Mouse (Mus musculus): ENCODE results near the gene Gm37240.

Gene Gm37240

DNA sequence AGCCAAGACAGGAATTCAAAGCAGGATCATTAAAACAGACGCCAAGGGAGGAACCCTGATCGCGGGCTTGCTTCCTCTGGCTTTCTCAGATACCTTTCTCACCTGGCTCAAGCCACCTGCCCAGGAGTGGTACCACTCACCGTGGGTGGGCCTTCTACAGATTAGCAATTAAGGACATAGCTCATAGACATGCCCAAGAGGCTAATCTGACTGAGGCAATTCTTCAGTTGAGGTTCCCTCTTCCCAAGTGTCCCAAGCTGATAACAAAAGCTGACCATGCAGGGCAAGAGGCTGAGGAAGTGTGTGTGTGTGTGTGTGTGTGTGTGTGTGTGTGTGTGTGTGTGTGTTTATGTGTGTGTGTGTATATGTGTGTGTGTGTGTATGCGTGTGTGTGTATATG is 31.4 kb downstream of the Gm37240 start:
- Histone ChIP-seq H3K36me3 (ENCODE audit: control insufficient read depth, insufficient read depth, low read length, poor library complexity, severe bottlenecking) (no peaks in the 10 kb centered on the region), H3K27me3 (ENCODE audit: control insufficient read depth, insufficient read depth, low read length, poor library complexity, severe bottlenecking) (no peaks in the 10 kb centered on the region)
- DNase-seq (ENCODE audit: low read depth, low spot score), result no peak

DNA sequence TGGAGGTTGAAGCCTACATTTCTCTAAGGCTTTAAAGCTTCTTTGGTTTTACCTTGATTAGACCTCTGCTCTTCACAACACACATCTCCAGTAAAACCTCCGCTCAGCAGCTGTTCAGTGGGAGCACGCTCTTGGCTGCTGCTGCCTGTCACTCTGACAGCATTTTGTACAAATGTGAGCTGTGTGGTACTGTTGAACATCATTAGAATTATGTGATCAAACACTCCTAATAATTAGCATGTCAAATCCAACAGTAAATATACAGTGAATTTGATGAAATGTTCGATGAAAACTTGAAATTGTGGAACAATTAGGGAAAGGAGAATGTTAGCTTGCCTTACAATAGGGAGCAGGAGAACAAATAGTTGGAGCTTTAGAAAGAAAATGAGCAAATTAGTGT is 32.3 kb downstream of the Gm37240 start:
- Histone ChIP-seq H3K27me3 (ENCODE audit: control insufficient read depth, insufficient read depth, low read length, poor library complexity, severe bottlenecking) (no peaks in the 10 kb centered on the region), H3K36me3 (ENCODE audit: control insufficient read depth, insufficient read depth, low read length, poor library complexity, severe bottlenecking) (no peaks in the 10 kb centered on the region)
- DNase-seq (ENCODE audit: low read depth, low spot score), result no peak

DNA sequence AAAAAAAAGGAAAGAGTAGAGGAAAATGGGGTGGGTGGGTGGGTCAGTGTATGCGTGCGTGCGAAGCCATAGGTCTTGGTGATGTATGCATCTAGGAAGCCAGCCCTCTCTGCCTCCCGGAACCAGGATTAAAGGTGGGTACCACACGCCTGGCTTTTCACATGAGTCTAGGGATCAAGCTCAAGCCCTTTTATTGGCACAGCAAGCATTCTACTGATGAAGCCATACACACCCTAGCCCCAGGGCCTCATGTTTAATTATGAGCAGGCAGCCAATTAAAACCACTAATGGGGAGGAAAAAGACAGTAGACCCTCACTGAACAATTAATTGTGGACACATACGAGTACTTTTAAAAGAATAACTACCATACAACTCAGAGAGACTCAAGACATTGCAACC is 33.2 kb downstream of the Gm37240 start:
- no peak for DNase-seq (ENCODE audit: low read depth, low spot score)
- H3K27me3 ChIP-seq (ENCODE audit: control insufficient read depth, insufficient read depth, low read length, poor library complexity, severe bottlenecking), result no peaks in the 10 kb centered on the region
- no peaks in the 10 kb centered on the region for H3K36me3 ChIP-seq (ENCODE audit: control insufficient read depth, insufficient read depth, low read length, poor library complexity, severe bottlenecking)

DNA sequence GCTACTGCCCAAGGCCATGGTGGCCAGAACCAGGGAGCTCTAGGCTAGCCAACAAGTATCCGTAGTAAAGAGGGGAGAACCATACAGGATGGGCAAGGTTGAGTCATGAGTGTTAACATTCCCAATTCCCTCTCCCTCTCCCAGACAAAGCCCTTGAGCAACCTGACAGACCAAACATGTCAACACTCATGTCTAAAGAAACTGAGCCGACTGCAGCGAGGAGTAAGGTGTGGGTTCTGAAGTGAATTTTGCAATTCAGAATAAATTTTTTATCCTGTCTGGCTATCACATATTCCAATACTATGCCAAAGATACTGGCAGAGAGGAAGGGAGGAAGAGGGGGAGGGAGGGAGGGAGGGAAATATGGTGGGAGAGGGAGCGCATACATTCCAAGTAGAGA is 33.6 kb downstream of the Gm37240 start:
- no peaks in the 10 kb centered on the region for H3K36me3 ChIP-seq (ENCODE audit: control insufficient read depth, insufficient read depth, low read length, poor library complexity, severe bottlenecking)
- H3K27me3 ChIP-seq (ENCODE audit: control insufficient read depth, insufficient read depth, low read length, poor library complexity, severe bottlenecking), result no peaks in the 10 kb centered on the region
- DNase-seq (ENCODE audit: low read depth, low spot score), result no peak

DNA sequence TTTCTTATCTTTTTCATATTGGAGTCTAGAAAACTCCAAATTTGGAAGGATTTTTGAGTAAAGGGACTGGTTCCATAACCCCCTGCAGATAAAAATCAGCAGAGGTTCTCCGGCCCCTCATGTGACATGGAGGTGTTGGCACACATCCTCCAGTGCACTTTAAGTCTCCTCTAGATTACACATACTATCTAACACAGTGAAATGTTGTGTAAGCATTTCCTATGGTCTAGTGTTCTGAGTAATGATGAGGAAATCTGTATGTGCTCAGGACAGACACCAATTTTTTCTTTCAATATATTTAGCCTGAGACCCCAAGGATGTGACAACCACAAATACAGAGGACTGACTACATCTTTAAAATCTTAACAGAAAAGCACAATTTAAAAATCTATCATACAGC is 37.2 kb downstream of the Gm37240 start:
- Histone ChIP-seq H3K27me3 (ENCODE audit: control insufficient read depth, insufficient read depth, low read length, poor library complexity, severe bottlenecking) (no peaks in the 10 kb centered on the region), H3K36me3 (ENCODE audit: control insufficient read depth, insufficient read depth, low read length, poor library complexity, severe bottlenecking) (no peaks in the 10 kb centered on the region)
- DNase-seq (ENCODE audit: low read depth, low spot score), result no peak

DNA sequence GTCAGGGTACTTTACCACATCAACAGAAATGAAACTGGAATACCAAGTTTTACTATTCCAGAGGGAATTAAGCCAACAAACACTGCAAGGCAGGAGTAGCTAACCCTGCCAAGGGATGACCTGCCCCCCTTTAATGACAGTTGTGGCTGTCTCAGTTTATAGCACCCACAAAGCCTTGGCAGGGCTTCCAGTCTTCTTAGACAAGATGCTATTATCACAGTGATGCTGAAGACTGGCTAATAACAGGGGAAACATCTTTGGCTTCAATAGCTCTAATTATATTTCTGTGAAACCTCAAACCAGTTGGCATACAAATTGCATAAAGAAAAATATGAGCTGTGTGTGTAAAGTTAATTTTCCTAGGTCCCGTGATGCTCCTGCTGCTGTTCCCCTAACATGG is 41.0 kb downstream of the Gm37240 start:
- H3K36me3 ChIP-seq (ENCODE audit: control insufficient read depth, insufficient read depth, low read length, poor library complexity, severe bottlenecking), result no peaks in the 10 kb centered on the region
- no peaks in the 10 kb centered on the region for H3K27me3 ChIP-seq (ENCODE audit: control insufficient read depth, insufficient read depth, low read length, poor library complexity, severe bottlenecking)
- no peak for DNase-seq (ENCODE audit: low read depth, low spot score)

DNA sequence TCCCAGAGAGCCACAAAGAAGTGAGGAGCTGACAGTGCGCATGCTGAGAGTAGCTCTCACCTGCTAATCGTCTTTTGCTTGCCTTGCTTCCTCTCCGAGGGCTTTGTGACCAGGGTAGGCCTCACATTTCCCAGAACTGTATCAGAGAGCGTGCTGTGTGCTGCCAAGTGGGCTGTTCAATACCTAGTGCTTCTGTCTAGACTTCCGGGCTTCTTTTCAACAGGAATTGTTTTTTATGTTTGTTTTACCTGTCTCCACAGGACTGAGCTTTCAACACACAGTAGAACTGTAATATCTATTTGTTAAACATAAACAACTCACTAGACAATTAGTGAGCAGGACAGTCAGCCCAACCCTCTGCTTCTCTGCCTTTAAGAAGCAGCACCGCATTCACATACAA is 42.0 kb downstream of the Gm37240 start:
- H3K27me3 ChIP-seq (ENCODE audit: control insufficient read depth, insufficient read depth, low read length, poor library complexity, severe bottlenecking), result no peaks in the 10 kb centered on the region

DNA sequence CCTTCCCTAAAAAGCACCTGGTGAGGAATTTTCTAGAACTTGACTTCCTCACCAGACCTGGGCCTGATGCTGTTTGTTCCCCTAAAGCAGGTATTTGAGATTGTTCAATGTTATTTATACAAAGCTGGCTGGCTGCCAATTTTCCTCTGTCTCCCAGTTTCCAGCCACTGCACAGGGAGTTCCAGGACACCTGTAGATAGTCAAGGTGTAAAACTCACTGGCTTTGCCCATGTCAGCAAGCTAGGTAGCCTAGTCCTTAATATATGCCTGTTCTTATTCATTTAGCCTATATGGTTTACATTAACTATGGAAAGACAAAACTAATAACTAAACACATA is 44.5 kb downstream of the Gm37240 start:
- Histone ChIP-seq H3K36me3 (ENCODE audit: control insufficient read depth, insufficient read depth, low read length, poor library complexity, severe bottlenecking) (no peaks in the 10 kb centered on the region), H3K27me3 (ENCODE audit: control insufficient read depth, insufficient read depth, low read length, poor library complexity, severe bottlenecking) (no peaks in the 10 kb centered on the region)
- DNase-seq (ENCODE audit: low read depth, low spot score), result no peak

More for the DNA sequence above, 42.0 kb downstream of the Gm37240 start:
- H3K36me3 ChIP-seq (ENCODE audit: control insufficient read depth, insufficient read depth, low read length, poor library complexity, severe bottlenecking), result no peaks in the 10 kb centered on the region
- no peak for DNase-seq (ENCODE audit: low read depth, low spot score)

DNA sequence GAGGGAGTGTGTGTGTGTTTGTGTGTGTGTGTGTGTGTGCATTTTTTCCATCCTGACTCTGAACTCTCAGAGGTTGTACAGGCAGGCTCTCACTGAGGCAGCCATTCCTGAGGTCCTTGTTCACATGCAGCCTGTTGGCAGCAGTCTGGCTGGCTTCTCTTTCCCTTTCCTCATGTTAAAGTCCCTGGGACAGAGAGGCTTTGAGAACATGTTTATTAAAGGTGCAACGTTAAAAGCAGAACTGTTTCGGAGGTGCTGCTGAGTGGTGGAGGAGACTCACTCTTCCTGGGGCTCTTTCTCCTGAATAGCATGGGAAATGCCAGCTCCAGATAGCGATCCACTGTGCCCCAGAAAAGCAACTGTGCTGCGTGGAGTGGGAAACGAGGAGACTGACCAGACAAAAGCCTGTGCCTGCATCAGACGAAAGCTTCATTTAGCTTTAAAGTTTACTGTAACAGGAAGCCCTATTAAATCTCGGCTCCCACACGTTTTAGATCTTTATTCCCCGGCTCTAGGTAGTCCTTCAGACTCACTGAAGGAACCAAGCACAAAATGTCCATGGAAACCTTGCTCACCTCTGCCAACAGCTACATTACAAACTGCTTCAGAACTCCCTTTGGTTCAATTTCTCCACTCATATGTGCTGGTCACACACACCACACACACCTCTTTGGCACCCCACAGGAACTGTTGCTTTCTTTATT is 45.0 kb downstream of the Gm37240 start:
- no peak for DNase-seq (ENCODE audit: low read depth, low spot score)
- H3K27me3 ChIP-seq (ENCODE audit: control insufficient read depth, insufficient read depth, low read length, poor library complexity, severe bottlenecking), result no peaks in the 10 kb centered on the region
- H3K36me3 ChIP-seq (ENCODE audit: control insufficient read depth, insufficient read depth, low read length, poor library complexity, severe bottlenecking), result no peaks in the 10 kb centered on the region

DNA sequence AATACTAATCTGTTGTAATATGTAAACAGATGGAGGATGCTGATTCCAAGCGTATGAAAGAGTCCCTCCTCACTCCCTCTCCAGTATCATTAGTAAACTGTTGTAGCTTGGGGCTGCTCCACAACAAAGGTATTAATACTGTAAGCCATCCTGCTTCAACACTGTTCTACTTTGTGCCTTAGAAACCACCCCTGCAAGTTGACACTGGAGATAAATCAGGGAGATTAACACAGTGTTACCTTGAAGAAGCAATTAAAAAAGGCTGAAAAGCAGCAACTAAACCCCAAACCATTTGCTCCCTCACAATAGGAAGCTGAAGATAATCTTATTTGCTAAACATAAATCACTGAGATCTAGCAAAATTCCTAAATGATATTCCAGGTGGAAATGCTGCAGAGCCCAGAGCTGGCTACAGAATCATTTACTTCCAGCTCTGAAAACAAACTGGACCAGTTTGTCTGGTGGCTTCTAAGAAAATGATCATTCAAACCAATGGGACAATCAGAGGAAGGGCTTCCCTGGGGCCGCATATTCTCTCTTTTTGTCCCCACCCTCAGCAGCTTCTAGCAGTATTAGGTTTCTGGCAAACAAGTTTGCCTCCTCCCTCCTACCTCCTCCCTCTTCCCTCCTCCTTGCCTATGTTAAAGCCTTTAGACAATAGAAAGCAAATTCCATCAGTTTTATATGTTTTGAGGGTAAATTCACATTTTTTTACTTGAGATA is 45.7 kb downstream of the Gm37240 start:
- no peaks in the 10 kb centered on the region for H3K27me3 ChIP-seq (ENCODE audit: control insufficient read depth, insufficient read depth, low read length, poor library complexity, severe bottlenecking)
- H3K36me3 ChIP-seq (ENCODE audit: control insufficient read depth, insufficient read depth, low read length, poor library complexity, severe bottlenecking), result no peaks in the 10 kb centered on the region
- no peak for DNase-seq (ENCODE audit: low read depth, low spot score)

DNA sequence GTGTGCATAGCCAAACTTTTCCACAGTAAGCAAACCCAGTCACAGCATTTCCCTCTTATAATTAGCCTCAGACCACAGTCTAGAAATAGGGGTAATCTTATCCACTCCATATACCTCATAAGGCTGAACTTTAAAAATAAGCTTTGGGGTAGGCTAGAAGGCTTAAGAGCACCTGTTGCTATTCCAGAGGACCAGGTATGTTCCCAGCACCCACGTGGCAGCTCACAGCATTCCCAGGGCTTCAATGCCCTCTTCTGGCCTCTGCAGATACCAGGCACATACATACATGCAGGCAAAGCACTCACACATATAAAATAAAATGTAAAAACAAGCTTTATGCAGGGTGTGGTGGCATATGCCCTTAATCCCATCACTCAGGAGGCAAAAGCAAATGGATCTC is 53.7 kb downstream of the Gm37240 start:
- no peaks in the 10 kb centered on the region for H3K27me3 ChIP-seq (ENCODE audit: control insufficient read depth, insufficient read depth, low read length, poor library complexity, severe bottlenecking)
- H3K36me3 ChIP-seq (ENCODE audit: control insufficient read depth, insufficient read depth, low read length, poor library complexity, severe bottlenecking), result no peaks in the 10 kb centered on the region
- no peak for DNase-seq (ENCODE audit: low read depth, low spot score)

DNA sequence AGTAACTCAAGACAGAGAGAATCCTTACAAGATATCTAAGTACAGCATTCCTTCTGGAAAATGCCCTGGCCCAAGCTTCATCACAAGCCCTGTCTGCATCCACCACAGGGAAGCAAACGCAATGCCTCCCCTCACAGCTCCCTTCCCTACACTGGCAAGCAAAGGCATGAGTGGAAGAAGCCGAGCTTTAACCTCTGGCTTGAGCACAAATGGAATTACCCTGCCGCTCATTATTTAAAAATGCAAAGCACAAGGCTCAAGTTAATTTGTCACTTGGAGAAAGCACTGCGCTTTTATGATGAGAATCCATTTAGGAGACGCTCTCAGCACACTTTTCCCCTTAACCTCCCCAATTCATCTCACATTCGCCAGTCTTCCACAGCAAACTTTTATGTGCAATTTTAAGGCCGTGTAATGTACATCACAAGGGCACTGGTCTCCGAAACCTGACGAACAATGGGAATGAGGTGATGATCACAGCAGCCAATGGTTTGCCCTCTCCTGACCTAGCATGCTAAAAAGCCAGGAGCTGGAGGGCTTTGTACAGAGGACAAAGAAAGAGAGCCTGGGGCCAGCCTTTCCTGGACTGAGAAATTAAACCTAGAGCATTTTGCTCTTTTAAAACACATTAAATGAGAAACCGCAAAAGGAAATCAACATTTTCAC is 54.7 kb downstream of the Gm37240 start:
- no peak for DNase-seq (ENCODE audit: low read depth, low spot score)

DNA sequence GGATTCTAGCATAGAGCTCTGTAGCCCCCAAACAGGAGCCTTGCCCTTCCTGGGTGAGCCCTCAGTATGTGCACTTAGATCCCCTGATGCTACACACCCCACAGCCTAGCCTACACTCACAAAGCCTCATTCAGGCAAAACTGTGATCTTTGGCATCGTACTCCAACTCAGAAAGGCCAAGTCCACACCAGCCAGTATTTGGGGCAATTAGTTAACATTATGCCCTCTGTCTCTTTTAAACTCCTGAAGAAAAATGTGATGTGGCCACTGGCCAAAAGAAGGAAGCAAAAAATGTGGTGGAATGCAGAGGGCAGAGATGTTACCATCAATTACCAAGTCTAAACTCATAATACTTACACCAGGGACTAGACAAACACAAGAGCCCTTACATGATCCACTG is 55.5 kb downstream of the Gm37240 start:
- no peaks in the 10 kb centered on the region for H3K36me3 ChIP-seq (ENCODE audit: control insufficient read depth, insufficient read depth, low read length, poor library complexity, severe bottlenecking)
- no peak for DNase-seq (ENCODE audit: low read depth, low spot score)
- no peaks in the 10 kb centered on the region for H3K27me3 ChIP-seq (ENCODE audit: control insufficient read depth, insufficient read depth, low read length, poor library complexity, severe bottlenecking)

More for the DNA sequence above, 54.7 kb downstream of the Gm37240 start:
- no peaks in the 10 kb centered on the region for H3K27me3 ChIP-seq (ENCODE audit: control insufficient read depth, insufficient read depth, low read length, poor library complexity, severe bottlenecking)
- no peaks in the 10 kb centered on the region for H3K36me3 ChIP-seq (ENCODE audit: control insufficient read depth, insufficient read depth, low read length, poor library complexity, severe bottlenecking)

DNA sequence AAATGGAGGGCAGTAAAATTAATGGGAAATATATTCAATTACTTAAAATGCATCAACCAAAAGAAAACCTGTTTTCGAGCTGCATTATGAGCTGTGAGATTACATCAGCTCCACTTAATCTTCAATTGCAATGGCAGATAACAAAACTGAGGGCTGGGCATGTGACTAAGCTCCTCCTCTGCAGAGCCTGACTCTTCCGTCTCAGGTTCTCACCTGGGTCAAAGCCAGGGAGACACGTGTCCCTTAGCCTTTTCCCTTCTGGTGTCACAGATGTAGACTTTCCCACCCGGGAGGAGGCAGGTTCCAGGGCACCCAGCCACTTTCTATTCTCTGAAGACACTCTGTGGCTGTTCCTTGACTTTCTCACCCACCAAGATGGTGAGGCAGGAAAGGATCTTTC is 58.3 kb downstream of the Gm37240 start:
- Histone ChIP-seq H3K27me3 (ENCODE audit: control insufficient read depth, insufficient read depth, low read length, poor library complexity, severe bottlenecking) (no peaks in the 10 kb centered on the region), H3K36me3 (ENCODE audit: control insufficient read depth, insufficient read depth, low read length, poor library complexity, severe bottlenecking) (no peaks in the 10 kb centered on the region)
- DNase-seq (ENCODE audit: low read depth, low spot score), result no peak

DNA sequence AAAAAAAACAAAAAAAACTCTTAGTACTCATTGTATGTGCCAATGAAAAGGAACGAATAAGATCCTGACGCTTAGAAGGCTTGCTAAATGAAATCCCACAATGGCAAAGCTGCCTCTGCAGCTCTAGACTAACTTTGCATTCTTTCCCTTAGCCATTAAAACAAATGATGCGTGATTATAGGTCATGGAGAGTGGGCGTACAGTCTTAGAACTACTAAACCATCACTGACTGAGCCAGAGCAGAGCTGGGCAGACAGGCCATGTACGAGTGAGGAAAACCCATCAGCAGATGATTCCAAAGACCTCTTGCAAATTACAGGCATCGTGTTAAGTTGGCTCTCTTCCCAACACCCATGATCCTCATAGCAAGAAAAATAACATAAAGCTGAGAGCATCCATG is 59.5 kb downstream of the Gm37240 start:
- Histone ChIP-seq H3K36me3 (ENCODE audit: control insufficient read depth, insufficient read depth, low read length, poor library complexity, severe bottlenecking) (no peaks in the 10 kb centered on the region), H3K27me3 (ENCODE audit: control insufficient read depth, insufficient read depth, low read length, poor library complexity, severe bottlenecking) (no peaks in the 10 kb centered on the region)
- no peak for DNase-seq (ENCODE audit: low read depth, low spot score)
